Mouse (Mus musculus) brain, embryonic 14.5 days (tissue): ENCODE results near the gene Slfn5.

Experiments used
- CTCF ChIP-seq: fragments of 200-500 bp; IDR thresholded peaks from 2 replicates; pipeline ENCODE4 v1.5.1; 2012; ENCODE audit warnings: inconsistent platforms, mild to moderate bottlenecking, moderate library complexity, borderline replicate concordance; ENCODE audit not compliant: insufficient read depth, insufficient read length; ENCODE audit errors: extremely low read depth
- POLR2A ChIP-seq: fragments of 200-500 bp; IDR thresholded peaks from 2 replicates; pipeline ENCODE4 v1.6.1; 2012; ENCODE audit warnings: mild to moderate bottlenecking, inconsistent platforms, borderline replicate concordance; ENCODE audit not compliant: poor library complexity, insufficient read depth, insufficient read length, severe bottlenecking; ENCODE audit errors: extremely low read depth

DNA sequence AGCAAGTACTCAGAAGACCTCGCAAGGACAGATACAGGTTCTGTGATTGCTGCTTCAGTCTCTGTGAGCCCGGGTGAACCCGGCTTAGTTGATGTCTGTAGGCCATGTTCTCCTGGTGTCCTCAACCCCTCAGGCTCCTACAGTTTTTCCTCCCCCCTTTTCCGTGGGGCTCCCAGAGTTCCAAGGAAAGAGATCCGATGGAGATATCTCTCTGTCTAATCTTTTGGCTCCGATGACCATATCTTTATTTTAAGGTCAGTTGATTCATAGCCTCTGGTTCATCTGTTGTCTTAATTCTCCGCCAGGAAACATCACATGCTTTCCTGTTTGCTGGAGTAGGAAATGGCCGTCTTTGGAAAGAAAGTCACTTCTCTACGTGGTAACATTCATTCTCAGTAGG lies 2.1 kb upstream of the Slfn5 start:
- TF ChIP-seq POLR2A (no peak), CTCF (no peak)
